Mouse (Mus musculus) megakaryocyte, embryonic 14.5 days (primary cell): ENCODE data around the gene Acads.

Source experiments
- FLI1 ChIP-seq: IDR thresholded peaks from 2 replicates; pipeline ENCODE4 v1.6.1; 2012; ENCODE audit warnings: low read length, inconsistent platforms, mixed read lengths
- GATA1 ChIP-seq: IDR thresholded peaks from 3 replicates; pipeline ENCODE4 v1.6.1; 2012; ENCODE audit warnings: mixed read lengths, low read length, inconsistent platforms, borderline replicate concordance

DNA sequence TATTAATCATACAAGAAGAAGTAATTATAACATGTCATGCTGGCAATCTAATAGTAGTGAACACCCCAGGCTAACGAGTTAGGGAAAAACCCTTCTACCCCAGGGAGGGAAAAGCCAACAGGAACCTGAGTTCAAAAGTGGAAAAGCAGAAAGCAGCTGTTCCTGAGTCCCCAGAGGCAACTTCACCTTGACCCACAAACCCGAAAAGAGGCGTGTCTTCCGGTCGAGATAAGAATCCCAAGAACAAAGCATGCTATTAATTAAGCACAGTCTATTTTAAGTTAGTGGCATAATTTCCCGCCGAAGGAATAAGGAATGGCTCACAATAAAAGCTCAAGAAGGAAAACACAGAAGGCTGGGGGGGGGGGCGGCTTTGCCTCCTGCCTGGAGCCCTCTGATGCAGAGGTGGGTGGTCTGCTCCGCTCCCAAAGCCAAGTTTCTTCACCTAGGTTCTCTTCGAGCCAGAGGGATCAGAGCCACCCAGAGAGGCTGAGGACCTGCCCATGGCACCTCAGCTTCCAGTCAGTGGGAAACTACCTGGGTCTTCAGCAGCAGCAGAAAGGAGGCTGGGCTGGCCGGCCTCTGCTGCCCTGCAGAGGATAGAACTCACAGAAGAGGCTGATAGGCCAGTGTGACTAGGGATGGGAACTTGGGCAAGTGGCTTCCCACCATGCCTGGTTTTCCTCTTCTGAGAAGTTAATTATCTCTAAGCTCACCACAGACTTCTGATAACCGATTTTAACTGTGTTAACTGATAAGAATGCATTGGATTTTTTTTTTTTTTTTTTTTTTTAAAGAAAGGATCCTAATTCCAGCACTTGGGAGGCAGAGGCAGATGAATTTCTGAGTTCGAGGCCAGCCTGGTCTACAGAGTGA, 42.2 kb upstream of the Acads start:
- TF ChIP-seq GATA1 (no peak), FLI1 (no peak)
